In genomic region chr11:108036339-108036738, GRCm38 (mm10) we compare ENCODE assay signal across 20 mouse cellular contexts.
"Had no signal": no experiment of that assay in that cellular context is flagged by ENCODE, and none has a peak within 500 bp of the region (broad histone marks: within the 10 kb centered on the region; RNA-seq: fewer than 3 reads in every experiment).

No protein-coding gene starts in this region.

- H3K27ac ChIP-seq: liver, embryonic 13.5 days; liver, embryonic 15.5 days; lung, embryonic 15.5 days; macrophage; midbrain, embryonic 13.5 days; midbrain, embryonic 15.5 days; neural tube, embryonic 13.5 days; neural tube, embryonic 15.5 days; stomach, embryonic 15.5 days; stomach, postnatal 0 days had no signal

- H3K4me1 ChIP-seq: liver, embryonic 13.5 days; liver, embryonic 15.5 days; lung, embryonic 15.5 days; stomach, embryonic 15.5 days had no signal

- DNase-seq: liver, embryonic 13.5 days; liver, postnatal 0 days; lung, adult 2 months; lung, postnatal 14 days; lung, postnatal 36 days; right cerebral cortex, postnatal 14 days; thymus, postnatal 25 days; thymus, postnatal 4 days had no signal

- ATAC-seq: liver, postnatal 0 days; lung, postnatal 0 days; midbrain, embryonic 13.5 days; midbrain, embryonic 15.5 days had no signal

- H3K4me3 ChIP-seq: liver, embryonic 13.5 days; liver, embryonic 15.5 days; lung, embryonic 15.5 days; megakaryocyte, embryonic 14.5 days; midbrain, embryonic 13.5 days; midbrain, embryonic 15.5 days; myocyte; neural tube, embryonic 13.5 days; neural tube, embryonic 15.5 days; stomach, embryonic 15.5 days had no signal
